Mouse (Mus musculus) limb, embryonic 14.5 days (tissue): ENCODE results near the gene Myrf. TPM values are rescaled to one million over a fixed set of nuclear protein-coding genes. Genes with fewer than 3 reads are reported as not detected.

Experiments used
- ATAC-seq: fragments of 200-750 bp; cut with Nextera tagmentation; 2 replicates; pipeline ENCODE4 v1.8.0; 2017; ENCODE audit warnings: low read depth, moderate number of reproducible peaks, moderate TSS enrichment; ENCODE audit not compliant: low FRiP score
- DNase-seq: peaks from one replicate; pipeline ENCODE4 v3.0.0-alpha.2; 2015; ENCODE audit warnings: low spot score
- H3K27ac ChIP-seq: fragments of 300-500 bp; sonication (generic); replicated peaks from 2 replicates; pipeline ENCODE4 v1.5.1; 2014; ENCODE audit warnings: low read depth, mild to moderate bottlenecking, low read length, moderate library complexity, mixed read lengths
- H3K27me3 ChIP-seq: fragments of 300-500 bp; sonication (generic); 2 replicates; pipeline ENCODE4 v1.6.1; 2014; ENCODE audit warnings: low read length, mixed read lengths; ENCODE audit not compliant: control insufficient read depth, insufficient read depth
- H3K36me3 ChIP-seq: fragments of 300-500 bp; sonication (generic); 2 replicates; pipeline ENCODE4 v1.6.1; 2014; ENCODE audit warnings: mild to moderate bottlenecking, low read length, moderate library complexity, mixed read lengths; ENCODE audit not compliant: control insufficient read depth, insufficient read depth
- H3K4me1 ChIP-seq: fragments of 300-500 bp; sonication (generic); 2 replicates; pipeline ENCODE4 v1.6.1; 2014; ENCODE audit warnings: antibody characterized with exemption, low read length, mixed read lengths; ENCODE audit not compliant: control insufficient read depth, insufficient read depth
- H3K4me2 ChIP-seq: fragments of 300-500 bp; sonication (generic); replicated peaks from 2 replicates; pipeline ENCODE4 v1.6.1; 2014; ENCODE audit warnings: low read depth, mild to moderate bottlenecking, low read length, moderate library complexity; ENCODE audit not compliant: severe bottlenecking
- H3K4me3 ChIP-seq: fragments of 300-500 bp; sonication (generic); replicated peaks from 2 replicates; pipeline ENCODE4 v1.5.1; 2014; ENCODE audit warnings: low read length
- H3K9ac ChIP-seq: fragments of 300-500 bp; sonication (generic); 2 replicates; pipeline ENCODE4 v1.6.1; 2014; ENCODE audit warnings: mild to moderate bottlenecking, low read depth, low read length, moderate library complexity; ENCODE audit not compliant: severe bottlenecking
- H3K9me3 ChIP-seq: fragments of 300-500 bp; sonication (generic); 2 replicates; pipeline ENCODE4 v1.6.1; 2016; ENCODE audit warnings: low read length; ENCODE audit not compliant: control insufficient read depth
- POLR2A ChIP-seq: fragments of 200-500 bp; IDR thresholded peaks from 2 replicates; pipeline ENCODE4 v1.8.0; 2012; ENCODE audit warnings: inconsistent platforms, mild to moderate bottlenecking, moderate library complexity, borderline replicate concordance; ENCODE audit not compliant: insufficient read depth, insufficient read length; ENCODE audit errors: extremely low read depth
- WGBS: fragments of 180-500 bp; shearing (Covaris S2); extraction: QIAGEN DNeasy Blood & Tissue Kit; methylation state at CpG from one replicate; pipeline ENCODE4 v1.1.7; 2014; 5-methylcytosine and 5-hydroxymethylcytosine counted together
- polyA plus RNA-seq, 2 experiments: library from polyadenylated mRNA; depleted of rRNA in 1 of 2; stranded (reverse) in 1 of 2; unstranded in 1 of 2; fragments of >200 nt; fragmentation: Nextera tagmentation in 1 of 2; extraction: Ambion mirVana in 1 of 2; gene quantifications; 2 replicates each; pipeline versions ENCODE4 v1.2.1 to v1.2.3; 2012 to 2014

Gene Myrf
- polyA plus RNA-seq, 2 experiments, result 1.1 to 4.4 TPM

- 68% methylated on average over 14 of the region's 14 CpGs for WGBS
- H3K27me3 ChIP-seq, result no peaks in the 10 kb centered on the region; the same call in 1 of the 2 replicates
- H3K27ac ChIP-seq, result no peak overlapping the region
- H3K9me3 ChIP-seq, result no peaks in the 10 kb centered on the region
- H3K4me2 ChIP-seq, result no peak overlapping the region
- no peak for TF ChIP-seq POLR2A
- H3K4me3 ChIP-seq, result no peak overlapping the region
- ATAC-seq (no peak), DNase-seq (no peak)
- no peaks in the 10 kb centered on the region for H3K36me3 ChIP-seq
- peaks cover 28% of the 10 kb centered on the region for H3K4me1 ChIP-seq
- no peak overlapping the region; the same call in 1 of the 2 replicates for H3K9ac ChIP-seq
Measured at GRCm38 (mm10) chr19:10280771-10281540, 40.4 kb upstream of the Myrf start.

- Histone ChIP-seq H3K4me1 (peaks cover 28% of the 10 kb centered on the region), H3K36me3 (no peaks in the 10 kb centered on the region), H3K4me3 (no peak overlapping the region), H3K4me2 (no peak overlapping the region), H3K9me3 (no peaks in the 10 kb centered on the region), H3K27ac (no peak overlapping the region), H3K9ac (no peak overlapping the region), H3K27me3 (no peaks in the 10 kb centered on the region; the same call in 1 of the 2 replicates)
- WGBS, result 84% methylated on average over 9 of the region's 9 CpGs
- TF ChIP-seq POLR2A, result no peak
- ATAC-seq, result no peak
- DNase-seq, result no peak
Measured at GRCm38 (mm10) chr19:10279668-10280067, 39.1 kb upstream of the Myrf start.

- no peak for TF ChIP-seq POLR2A
- no peak overlapping the region for H3K27ac ChIP-seq
- H3K27me3 ChIP-seq, result no peaks in the 10 kb centered on the region; the same call in 1 of the 2 replicates
- no peak for DNase-seq
- H3K4me1 ChIP-seq, result peaks cover 33% of the 10 kb centered on the region
- no peak overlapping the region for H3K4me3 ChIP-seq
- H3K9me3 ChIP-seq, result no peaks in the 10 kb centered on the region
- 11% methylated on average over 6 of the region's 6 CpGs for WGBS
- no peak overlapping the region; the same call in 1 of the 2 replicates for H3K9ac ChIP-seq
- ATAC-seq, result no peak
- H3K4me2 ChIP-seq, result no peak overlapping the region
- H3K36me3 ChIP-seq, result no peaks in the 10 kb centered on the region
Measured at GRCm38 (mm10) chr19:10278669-10279324, 38.2 kb upstream of the Myrf start.

GRCm38 (mm10) chr19:10277759-10278158 lies 37.2 kb upstream of the Myrf start:
- no peak overlapping the region for H3K4me3 ChIP-seq
- WGBS, result 33% methylated on average over 5 of the region's 5 CpGs
- H3K4me1 ChIP-seq, result peaks cover 43% of the 10 kb centered on the region
- no peak for DNase-seq
- no peak for TF ChIP-seq POLR2A
- H3K27me3 ChIP-seq, result no peaks in the 10 kb centered on the region; the same call in 1 of the 2 replicates
- H3K9ac ChIP-seq, result no peak overlapping the region
- ATAC-seq, result no peak
- H3K36me3 ChIP-seq, result no peaks in the 10 kb centered on the region
- H3K4me2 ChIP-seq, result no peak overlapping the region
- H3K9me3 ChIP-seq, result no peaks in the 10 kb centered on the region
- no peak overlapping the region for H3K27ac ChIP-seq

GRCm38 (mm10) chr19:10277331-10277730 lies 36.8 kb upstream of the Myrf start:
- Histone ChIP-seq H3K4me2 (no peak overlapping the region; the same call in 1 of the 2 replicates), H3K4me1 (peaks cover 47% of the 10 kb centered on the region), H3K36me3 (no peaks in the 10 kb centered on the region), H3K9ac (no peak overlapping the region), H3K9me3 (no peaks in the 10 kb centered on the region), H3K27me3 (no peaks in the 10 kb centered on the region; the same call in 1 of the 2 replicates), H3K4me3 (no peak overlapping the region), H3K27ac (no peak overlapping the region)
- DNase-seq, result no peak
- ATAC-seq, result no peak
- 9% methylated on average over 17 of the region's 17 CpGs for WGBS
- TF ChIP-seq POLR2A, result no peak
